Mouse (Mus musculus) liver, embryonic 11.5 days (tissue): ENCODE data around the gene Jmjd4. TPM values are rescaled to one million over a fixed set of nuclear protein-coding genes. Genes with fewer than 3 reads are reported as not detected.

Source experiments
- ATAC-seq: fragments of 200-750 bp; cut with Nextera tagmentation; replicated peaks from 2 replicates; pipeline ENCODE4 v1.8.0; 2017; ENCODE audit warnings: moderate number of reproducible peaks, mild to moderate bottlenecking, moderate TSS enrichment, moderate library complexity; ENCODE audit not compliant: low FRiP score
- DNase-seq: peaks from one replicate; pipeline ENCODE4 v3.0.0-alpha.2; 2017; ENCODE audit warnings: low spot score
- H3K27ac ChIP-seq: fragments of 300-500 bp; sonication (generic); 2 replicates; pipeline ENCODE4 v1.5.1; 2014; ENCODE audit warnings: mild to moderate bottlenecking, low read depth, low read length, control low read depth
- H3K27me3 ChIP-seq: fragments of 300-500 bp; sonication (generic); replicated peaks from 2 replicates; pipeline ENCODE4 v1.6.1; 2014; ENCODE audit warnings: low read length, mixed read lengths; ENCODE audit not compliant: control insufficient read depth, insufficient read depth
- H3K36me3 ChIP-seq: fragments of 300-500 bp; sonication (generic); 2 replicates; pipeline ENCODE4 v1.6.1; 2014; ENCODE audit warnings: mild to moderate bottlenecking, low read length, moderate library complexity, mixed read lengths; ENCODE audit not compliant: control insufficient read depth, insufficient read depth
- H3K4me1 ChIP-seq: fragments of 300-500 bp; sonication (generic); replicated peaks from 2 replicates; pipeline ENCODE4 v1.6.1; 2014; ENCODE audit warnings: low read length, mixed read lengths; ENCODE audit not compliant: control insufficient read depth, insufficient read depth
- H3K4me2 ChIP-seq: fragments of 300-500 bp; sonication (generic); 2 replicates; pipeline ENCODE4 v1.6.1; 2014; ENCODE audit warnings: mild to moderate bottlenecking, control low read depth, moderate library complexity
- H3K4me3 ChIP-seq: fragments of 300-500 bp; sonication (generic); 2 replicates; pipeline ENCODE4 v1.5.1; 2014; ENCODE audit warnings: low read depth, low read length, control low read depth
- H3K9ac ChIP-seq: fragments of 300-500 bp; sonication (generic); 2 replicates; pipeline ENCODE4 v1.6.1; 2014; ENCODE audit warnings: low read depth, low read length, control low read depth
- H3K9me3 ChIP-seq: fragments of 300-500 bp; sonication (generic); 2 replicates; pipeline ENCODE4 v1.6.1; 2016; ENCODE audit warnings: low read length, inconsistent platforms, mixed read lengths; ENCODE audit not compliant: control insufficient read depth
- WGBS: fragments of 180-500 bp; shearing (Covaris S2); extraction: QIAGEN DNeasy Blood & Tissue Kit; methylation state at CpG from one replicate; pipeline ENCODE4 v1.1.7; 2014; 5-methylcytosine and 5-hydroxymethylcytosine counted together
- polyA plus RNA-seq: library from polyadenylated mRNA; unstranded; fragments of >200 nt; fragmentation: Nextera tagmentation; extraction: Ambion mirVana; gene quantifications from 2 replicates; pipeline ENCODE4 v1.2.1, GENCODE M21; 2014

Gene Jmjd4
- polyA plus RNA-seq: 10.8 and 12.7 TPM in 2 replicates

DNA sequence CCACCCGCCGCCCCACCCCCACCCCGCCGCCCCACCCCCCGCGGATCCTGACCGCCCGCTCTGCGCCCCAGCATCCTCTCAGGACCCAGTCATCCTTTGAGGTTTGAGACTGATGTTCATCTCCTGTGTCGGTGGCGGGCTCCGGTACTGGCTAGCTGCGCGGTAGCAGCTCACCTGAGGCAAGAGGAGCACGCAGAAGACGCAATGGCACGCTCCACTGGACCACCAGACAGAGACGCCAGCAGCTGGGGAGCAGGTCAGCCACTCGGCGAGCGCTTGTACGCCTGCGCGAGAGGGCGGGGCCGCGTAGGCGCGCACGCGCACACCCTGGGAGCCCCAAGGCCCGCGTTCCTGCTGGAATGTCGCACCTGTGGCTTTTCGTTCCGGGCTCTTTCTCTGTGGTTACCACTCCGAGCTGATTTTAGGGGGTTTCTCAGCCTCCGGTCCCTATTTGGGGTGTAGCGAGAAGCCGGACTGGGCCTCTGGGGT lies at the start of gene Jmjd4:
Gene Jmjd4, plus strand, starts transcription at position 305 of the 489 bp plus-strand sequence.
- Histone ChIP-seq H3K27me3 (no peaks in the 10 kb centered on the region), H3K9ac (peak within 1 kb of the TSS; percentile 92), H3K4me2 (peak within 1 kb of the TSS; percentile 96), H3K9me3 (no peaks in the 10 kb centered on the region), H3K4me1 (peaks cover 17% of the 10 kb centered on the region), H3K36me3 (peaks cover 17% of the 10 kb centered on the region), H3K4me3 (peak within 1 kb of the TSS; percentile 92), H3K27ac (peak within 1 kb of the TSS; percentile 71)
- DNase-seq (peak; percentile 91), ATAC-seq (peak; percentile 95)
- under 1% methylated on average over 34 of the region's 40 CpGs for WGBS

DNA sequence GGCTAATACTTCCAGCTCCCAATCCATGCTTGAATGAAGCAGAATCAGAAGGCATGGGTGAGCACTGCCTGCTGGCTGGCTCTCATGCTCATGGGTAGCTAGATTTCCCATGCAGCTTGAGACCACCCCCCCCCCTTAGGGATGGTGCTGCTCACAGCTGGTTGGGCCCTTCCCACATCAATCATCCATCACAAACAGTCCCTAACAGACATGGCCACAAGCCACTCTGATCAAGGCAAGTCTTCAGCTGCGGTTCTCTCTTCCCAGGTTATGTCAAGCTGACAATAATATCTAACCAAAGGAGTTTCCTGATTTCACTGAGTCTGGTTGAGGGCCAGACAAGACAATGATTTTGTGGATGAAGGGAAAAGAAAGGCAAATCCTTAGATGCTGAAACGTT lies 49.0 kb upstream of the Jmjd4 start:
- ATAC-seq: no peak
- Histone ChIP-seq H3K4me3 (no peak overlapping the region), H3K27me3 (no peaks in the 10 kb centered on the region), H3K4me1 (peaks cover 19% of the 10 kb centered on the region), H3K9ac (no peak overlapping the region), H3K9me3 (no peaks in the 10 kb centered on the region), H3K4me2 (no peak overlapping the region), H3K36me3 (no peaks in the 10 kb centered on the region; the same call in 1 of the 2 replicates), H3K27ac (no peak overlapping the region)
- 62% methylated on average over 2 of the region's 2 CpGs for WGBS
- DNase-seq: no peak

DNA sequence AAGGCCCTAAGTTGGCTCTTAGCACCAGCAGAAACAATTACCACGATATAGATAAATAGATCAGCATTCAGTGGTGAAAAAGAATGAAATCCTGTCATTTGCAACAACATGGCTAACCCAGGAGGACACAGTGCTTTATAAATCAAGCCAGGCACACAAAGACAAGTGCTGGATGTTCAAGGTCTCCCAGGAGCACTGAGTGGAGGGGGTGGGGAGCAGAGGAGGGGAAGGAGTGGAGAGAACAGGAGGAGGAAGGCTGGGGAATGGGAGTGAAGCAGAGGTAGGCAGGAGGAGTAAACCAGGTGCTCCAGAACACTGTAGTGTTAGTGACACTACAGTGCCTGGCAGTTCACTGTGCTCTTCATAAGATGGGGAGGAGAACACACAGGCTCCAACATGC lies 44.1 kb upstream of the Jmjd4 start:
- no peak for ATAC-seq
- Histone ChIP-seq H3K4me1 (no peaks in the 10 kb centered on the region), H3K4me3 (no peak overlapping the region), H3K9ac (no peak overlapping the region), H3K36me3 (peaks cover 7% of the 10 kb centered on the region), H3K4me2 (no peak overlapping the region), H3K27ac (no peak overlapping the region), H3K9me3 (no peaks in the 10 kb centered on the region), H3K27me3 (no peaks in the 10 kb centered on the region)
- no peak for DNase-seq
- WGBS: 65% methylated on average over 1 of the region's 1 CpGs

DNA sequence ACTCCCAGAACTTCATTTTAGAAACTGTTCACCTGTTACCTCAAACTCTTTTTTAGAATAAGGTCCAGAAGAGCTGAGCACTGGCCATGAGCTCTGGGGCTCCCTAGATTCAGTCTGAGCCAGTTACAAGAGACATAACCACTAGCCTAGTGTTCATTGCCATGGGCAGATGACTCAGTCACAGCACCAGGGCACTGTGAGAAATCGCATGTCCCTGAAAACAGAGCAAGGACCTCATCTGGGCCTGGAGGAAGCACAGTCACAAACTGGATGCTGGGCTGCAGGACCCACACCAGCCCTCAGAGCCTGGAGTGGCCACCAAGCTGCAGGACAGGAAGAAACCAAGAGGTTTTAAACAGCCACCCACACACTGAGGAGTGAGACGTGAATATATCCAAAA lies 39.0 kb upstream of the Jmjd4 start:
- H3K4me1 ChIP-seq: no peaks in the 10 kb centered on the region

DNA sequence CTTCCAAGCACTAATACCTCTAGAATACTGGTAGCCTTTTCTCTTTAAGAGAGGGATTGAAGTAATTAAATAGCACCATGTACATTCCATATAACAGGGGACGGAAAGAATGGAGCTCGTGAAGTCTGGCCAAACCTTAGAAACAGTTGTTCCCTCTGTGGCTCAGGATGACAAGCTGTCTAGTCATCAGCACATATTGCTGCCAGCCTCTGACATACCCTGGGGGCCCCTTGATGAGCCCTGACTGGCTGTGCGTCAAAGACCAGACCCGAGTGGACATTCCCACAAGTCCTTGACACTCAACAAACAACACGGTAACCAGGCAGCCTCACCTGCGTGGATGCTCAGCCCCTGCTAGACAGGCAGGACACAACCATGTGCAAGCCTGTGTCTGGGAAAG lies 37.8 kb upstream of the Jmjd4 start:
- no peak overlapping the region for H3K9ac ChIP-seq
- no peak overlapping the region for H3K4me2 ChIP-seq
- H3K27ac ChIP-seq: no peak overlapping the region
- DNase-seq (no peak), ATAC-seq (no peak)
- H3K9me3 ChIP-seq: no peaks in the 10 kb centered on the region
- H3K4me3 ChIP-seq: no peak overlapping the region
- H3K4me1 ChIP-seq: no peaks in the 10 kb centered on the region
- peaks cover 8% of the 10 kb centered on the region; the same call in 1 of the 2 replicates for H3K36me3 ChIP-seq
- no peaks in the 10 kb centered on the region for H3K27me3 ChIP-seq
- 85% methylated on average over 6 of the region's 6 CpGs for WGBS

More for the DNA sequence above, 39.0 kb upstream of the Jmjd4 start:
- no peak for DNase-seq
- H3K9me3 ChIP-seq: no peaks in the 10 kb centered on the region
- no peak overlapping the region for H3K27ac ChIP-seq
- no peak for ATAC-seq
- no peaks in the 10 kb centered on the region for H3K27me3 ChIP-seq
- no peak overlapping the region for H3K9ac ChIP-seq
- H3K36me3 ChIP-seq: peaks cover 10% of the 10 kb centered on the region
- no peak overlapping the region for H3K4me3 ChIP-seq
- no peak overlapping the region for H3K4me2 ChIP-seq
- WGBS: 72% methylated on average over 2 of the region's 2 CpGs

DNA sequence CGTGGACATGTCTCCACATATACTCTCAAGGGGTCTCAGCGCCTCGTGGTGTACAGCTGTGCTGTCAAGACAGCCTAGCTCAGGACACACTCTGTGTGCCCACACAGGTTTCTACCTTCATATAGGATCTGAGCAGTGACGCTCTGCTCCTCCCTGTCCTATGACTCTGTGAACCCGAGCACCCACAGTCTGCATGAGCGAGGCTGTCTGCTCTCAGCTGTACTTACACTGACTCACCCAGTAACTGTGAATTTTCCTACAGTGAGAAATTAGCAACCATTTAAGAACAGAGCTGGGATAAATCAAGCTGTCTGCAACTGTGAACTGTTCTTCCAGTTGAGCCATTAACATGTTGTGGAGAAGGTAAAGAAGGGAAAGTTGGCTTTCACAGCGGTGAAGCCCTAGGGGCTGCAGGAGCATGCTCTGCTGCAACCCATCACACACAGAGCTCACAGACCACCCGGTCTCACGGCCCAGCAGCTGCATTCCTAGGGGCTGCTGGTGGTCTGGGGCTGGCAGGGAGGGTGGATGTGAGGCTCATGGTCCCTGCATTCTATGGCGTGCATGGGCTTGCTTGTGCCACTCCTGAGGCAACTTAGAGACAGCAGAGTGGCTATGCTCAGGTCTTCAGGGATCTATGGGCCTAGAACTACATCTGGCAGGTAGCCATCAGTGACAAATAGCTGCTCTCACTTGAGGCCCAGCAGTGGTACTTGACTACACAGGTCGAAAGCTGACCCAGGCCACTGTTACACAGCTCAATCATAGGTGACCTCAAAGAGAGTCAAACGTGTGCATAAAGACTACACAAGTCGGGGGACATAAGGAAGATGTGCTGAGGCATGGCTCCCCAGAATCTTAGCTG lies 36.6 kb upstream of the Jmjd4 start:
- ATAC-seq: no peak
- H3K9ac ChIP-seq: no peak overlapping the region
- WGBS: 77% methylated on average over 13 of the region's 13 CpGs

DNA sequence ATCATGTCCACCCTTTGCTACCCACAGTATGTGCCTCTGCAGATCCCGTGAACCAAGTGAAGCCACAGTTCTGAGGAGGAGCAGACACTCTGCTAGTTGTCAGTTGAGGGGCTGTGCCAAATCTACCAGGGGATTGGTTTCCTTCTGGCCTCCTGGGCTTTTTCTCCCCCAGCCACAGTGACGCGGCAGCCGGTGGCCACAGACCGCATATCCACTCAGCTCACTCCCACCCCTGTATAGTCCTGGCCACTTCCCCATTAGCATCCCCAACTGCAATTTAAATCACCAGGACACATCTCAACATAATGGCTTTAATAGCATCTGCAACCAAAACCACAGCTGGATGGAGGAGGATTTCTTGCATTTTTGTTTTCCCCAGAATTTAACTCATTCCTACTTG lies 31.1 kb upstream of the Jmjd4 start:
- H3K4me3 ChIP-seq: no peak overlapping the region
- no peak overlapping the region for H3K4me2 ChIP-seq
- WGBS: 22% methylated on average over 5 of the region's 5 CpGs
- ATAC-seq (no peak), DNase-seq (no peak)
- H3K9me3 ChIP-seq: no peaks in the 10 kb centered on the region
- no peaks in the 10 kb centered on the region; the same call in 1 of the 2 replicates for H3K4me1 ChIP-seq
- no peaks in the 10 kb centered on the region for H3K27me3 ChIP-seq
- no peak overlapping the region for H3K27ac ChIP-seq
- no peak overlapping the region for H3K9ac ChIP-seq
- H3K36me3 ChIP-seq: peaks cover 5% of the 10 kb centered on the region; the same call in 1 of the 2 replicates

More for the DNA sequence above, 36.6 kb upstream of the Jmjd4 start:
- Histone ChIP-seq H3K36me3 (peaks cover 7% of the 10 kb centered on the region; the same call in 1 of the 2 replicates), H3K4me1 (no peaks in the 10 kb centered on the region), H3K9me3 (no peaks in the 10 kb centered on the region), H3K4me3 (no peak overlapping the region), H3K27ac (no peak overlapping the region), H3K4me2 (no peak overlapping the region), H3K27me3 (no peaks in the 10 kb centered on the region)
- no peak for DNase-seq

DNA sequence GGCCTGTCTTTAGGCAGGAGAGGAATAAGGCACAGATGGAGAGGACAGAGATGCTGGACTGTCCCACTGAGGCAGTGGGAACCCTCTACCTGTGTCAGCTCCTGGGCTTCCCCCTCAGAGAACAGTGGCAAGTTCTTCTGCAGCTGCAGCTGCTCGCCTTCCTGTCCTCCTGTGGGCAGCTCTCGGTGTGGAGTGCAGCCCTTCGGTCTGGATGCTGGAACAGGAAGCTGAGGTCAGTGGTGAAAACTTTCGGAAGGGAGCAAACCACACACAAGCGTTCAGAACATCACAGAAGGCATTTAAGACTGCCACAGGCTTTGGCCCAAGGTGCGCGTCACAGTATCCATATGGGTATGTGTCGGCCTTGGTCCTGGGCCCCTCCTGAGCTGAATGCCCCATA lies 28.4 kb upstream of the Jmjd4 start:
- H3K4me2 ChIP-seq: no peak overlapping the region
- H3K4me3 ChIP-seq: no peak overlapping the region
- peaks cover 2% of the 10 kb centered on the region; the same call in 1 of the 2 replicates for H3K36me3 ChIP-seq
- no peaks in the 10 kb centered on the region for H3K27me3 ChIP-seq
- H3K9me3 ChIP-seq: no peaks in the 10 kb centered on the region
- WGBS: 60% methylated on average over 8 of the region's 8 CpGs
- no peak for DNase-seq
- H3K4me1 ChIP-seq: no peaks in the 10 kb centered on the region; the same call in 1 of the 2 replicates
- H3K27ac ChIP-seq: no peak overlapping the region
- ATAC-seq: no peak
- no peak overlapping the region for H3K9ac ChIP-seq
